Mouse (Mus musculus) layer of hippocampus, postnatal 36 days (tissue): ENCODE measurements around the gene Dvl3. TPM values are rescaled to one million over a fixed set of nuclear protein-coding genes. Genes with fewer than 3 reads are reported as not detected.
A peak's percentile ranks its signal among the peaks of the same experiment; 100 is the strongest.
"Not testable (repeated sequence)": the region's sequence is repeated elsewhere in the genome, so short reads cannot be mapped to it uniquely, and the experiment has no call there.

ENCODE experiments used
- DNase-seq, 2 experiments: peaks; one replicate each; pipeline ENCODE4 v3.0.0; 2022
- total RNA-seq, 2 experiments: library from RNA; stranded (reverse); gene quantifications; 2 replicates each; pipeline ENCODE4 v1.2.3; 2021

Gene Dvl3
- 10 to 100 TPM; 57.1 to 64.4 TPM for total RNA-seq

- DNase-seq = peak; percentile 87 to 90
Observed at GRCm38 (mm10) chr16:20516726-20517201, at the start of gene Dvl3. TSS of gene Dvl3 (plus strand) at chr16:20516982.

GRCm38 (mm10) chr16:20470981-20471380, 45.8 kb upstream of the Dvl3 start:
- no peak for DNase-seq

GRCm38 (mm10) chr16:20471686-20472085, 45.1 kb upstream of the Dvl3 start:
- no peak for DNase-seq

DNA sequence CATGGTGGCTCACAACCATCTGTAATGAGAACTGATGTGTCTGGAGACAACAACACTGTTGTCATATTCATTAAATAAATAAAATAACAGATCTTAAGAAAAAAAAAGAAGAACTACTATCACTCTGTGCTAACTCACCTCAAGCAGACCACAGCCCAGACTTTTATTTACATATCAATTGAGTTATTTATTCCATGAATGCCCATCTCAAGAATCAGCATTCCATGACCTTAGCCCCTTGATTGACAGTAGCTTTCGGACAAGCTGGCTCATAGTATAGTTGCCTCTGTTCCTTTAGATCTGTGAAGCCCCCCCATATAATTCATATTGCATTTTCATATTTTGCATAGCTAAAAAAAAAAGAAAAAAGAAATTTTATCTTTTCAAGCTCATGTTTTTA, 43.0 kb upstream of the Dvl3 start:
- no peak for DNase-seq

- DNase-seq = no peak
Observed at GRCm38 (mm10) chr16:20474211-20474610, 42.6 kb upstream of the Dvl3 start.

- DNase-seq = no peak
Observed at GRCm38 (mm10) chr16:20474786-20475185, 42.0 kb upstream of the Dvl3 start.

- no peak for DNase-seq
Observed at GRCm38 (mm10) chr16:20475335-20475734, 41.4 kb upstream of the Dvl3 start.

GRCm38 (mm10) chr16:20476857-20477256, 39.9 kb upstream of the Dvl3 start:
- DNase-seq = no peak

DNA sequence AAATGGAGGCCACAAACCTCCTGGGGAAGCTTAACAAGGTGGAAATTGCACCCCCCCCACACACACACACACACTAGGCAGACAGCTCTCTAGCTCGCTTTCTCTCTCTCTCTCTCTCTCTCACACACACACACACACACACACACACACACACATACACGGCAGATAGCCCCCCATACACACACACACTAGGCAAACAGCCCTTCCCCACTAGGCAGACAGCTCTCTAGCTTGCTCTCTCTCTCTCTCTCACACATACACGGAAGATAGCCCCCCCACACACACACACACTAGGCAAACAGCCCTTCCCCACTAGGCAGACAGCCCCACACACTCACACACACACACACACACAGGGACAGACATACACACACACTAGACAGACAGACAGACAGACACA, 39.5 kb upstream of the Dvl3 start:
- no peak for DNase-seq

DNA sequence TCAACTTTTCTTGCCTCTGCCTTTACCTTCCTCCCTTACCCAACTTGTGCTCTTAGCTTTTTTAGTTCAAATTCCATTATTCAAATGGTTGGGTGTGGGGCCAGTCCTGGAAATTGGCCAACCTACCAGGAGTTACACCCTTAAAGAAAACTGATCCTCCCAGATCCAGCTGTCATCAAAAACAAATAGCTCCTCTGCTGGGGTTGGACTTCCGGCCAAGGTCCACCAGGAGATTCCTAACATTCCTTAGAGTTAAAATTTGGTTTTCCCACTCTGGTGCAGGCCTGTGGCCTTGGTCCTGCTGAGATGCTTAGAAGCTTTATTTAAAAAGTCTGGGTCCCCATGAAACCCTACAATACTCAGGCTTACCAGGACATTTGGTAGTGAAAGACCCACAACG, 38.3 kb upstream of the Dvl3 start:
- DNase-seq = no peak

GRCm38 (mm10) chr16:20479026-20479760, 37.6 kb upstream of the Dvl3 start:
- not testable (repeated sequence) for DNase-seq

GRCm38 (mm10) chr16:20480115-20480514, 36.7 kb upstream of the Dvl3 start:
- no peak for DNase-seq

GRCm38 (mm10) chr16:20481746-20482145, 35.0 kb upstream of the Dvl3 start:
- DNase-seq = no peak

- not testable (repeated sequence) for DNase-seq
Observed at GRCm38 (mm10) chr16:20483716-20484115, 33.1 kb upstream of the Dvl3 start.

- no peak for DNase-seq
Observed at GRCm38 (mm10) chr16:20485061-20485460, 31.7 kb upstream of the Dvl3 start.

DNA sequence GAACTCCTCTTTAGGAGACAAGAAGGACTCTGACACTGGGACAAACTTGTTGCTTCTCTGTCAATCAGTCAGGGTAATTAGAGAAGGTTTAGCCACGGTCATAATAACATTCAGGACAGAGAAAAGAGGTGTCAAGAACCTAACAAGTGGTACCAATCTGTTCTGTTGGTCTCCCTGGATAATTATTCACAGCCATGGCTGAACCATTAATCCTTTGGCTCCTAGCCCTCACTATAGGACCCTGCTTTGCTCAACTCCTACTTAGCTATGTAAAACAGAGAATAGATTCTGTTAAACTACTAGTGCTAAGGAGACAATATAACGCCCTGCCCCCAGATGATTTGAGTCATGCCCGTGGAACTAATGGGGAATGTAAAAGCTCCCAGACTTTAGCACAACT, 30.7 kb upstream of the Dvl3 start:
- DNase-seq = no peak

- no peak for DNase-seq
Observed at GRCm38 (mm10) chr16:20488151-20488550, 28.6 kb upstream of the Dvl3 start.

DNA sequence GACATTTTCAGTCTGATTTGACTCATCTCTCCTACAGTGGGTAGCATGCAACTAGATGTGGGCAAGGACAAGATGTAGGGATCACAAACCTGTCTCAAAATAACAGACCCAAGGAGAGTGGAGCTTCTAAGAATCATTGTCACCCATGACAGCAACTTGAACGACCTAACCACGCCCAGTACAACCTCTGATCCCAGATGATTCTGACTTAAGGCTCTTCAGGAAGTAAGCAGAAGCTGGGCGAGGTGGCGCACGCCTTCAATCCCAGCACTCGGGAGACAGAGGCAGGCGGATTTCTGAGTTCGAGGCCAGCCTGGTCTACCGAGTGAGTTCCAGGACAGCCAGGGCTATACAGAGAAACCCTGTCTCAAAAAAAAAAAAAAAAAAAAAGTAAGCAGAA, 28.0 kb upstream of the Dvl3 start:
- DNase-seq = not testable (repeated sequence)

DNA sequence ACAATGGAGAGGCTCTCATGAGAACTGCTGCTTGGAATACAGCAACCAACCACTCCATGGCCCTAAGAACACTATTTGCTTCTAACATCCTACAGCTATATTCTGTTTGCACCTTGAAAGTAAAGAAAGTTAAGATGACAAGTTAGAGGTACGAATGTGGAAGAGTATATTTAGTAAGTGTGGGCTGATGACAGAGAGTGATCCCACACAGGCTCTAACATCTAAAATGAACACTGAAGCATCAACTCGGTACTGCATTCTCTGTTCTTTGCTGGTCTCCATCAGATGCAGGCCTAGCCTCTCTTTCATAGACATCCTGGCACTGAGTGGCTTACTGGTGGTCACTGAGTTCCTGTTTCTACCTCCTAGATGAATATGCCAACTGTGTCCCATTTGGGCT, 27.5 kb upstream of the Dvl3 start:
- no peak for DNase-seq

DNA sequence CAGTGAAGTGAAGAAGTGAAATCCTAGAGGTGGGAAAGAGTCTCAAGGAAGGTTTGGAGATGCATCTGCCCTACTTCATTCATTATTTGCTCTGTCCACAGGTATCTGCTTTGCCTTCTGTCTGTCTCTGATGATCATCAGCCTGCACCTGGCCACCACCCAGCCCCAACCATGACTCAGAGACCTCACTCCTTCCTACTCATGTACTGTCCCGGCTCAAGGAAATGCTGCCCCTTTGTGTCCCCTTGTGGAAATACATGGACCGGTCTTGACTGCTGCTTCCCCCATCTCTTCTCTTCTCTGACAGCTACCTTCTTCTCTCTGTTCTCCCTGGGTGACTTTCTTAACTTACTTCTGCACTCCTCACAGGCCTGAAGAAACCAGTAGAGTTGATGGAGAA, 26.2 kb upstream of the Dvl3 start:
- DNase-seq = no peak

DNA sequence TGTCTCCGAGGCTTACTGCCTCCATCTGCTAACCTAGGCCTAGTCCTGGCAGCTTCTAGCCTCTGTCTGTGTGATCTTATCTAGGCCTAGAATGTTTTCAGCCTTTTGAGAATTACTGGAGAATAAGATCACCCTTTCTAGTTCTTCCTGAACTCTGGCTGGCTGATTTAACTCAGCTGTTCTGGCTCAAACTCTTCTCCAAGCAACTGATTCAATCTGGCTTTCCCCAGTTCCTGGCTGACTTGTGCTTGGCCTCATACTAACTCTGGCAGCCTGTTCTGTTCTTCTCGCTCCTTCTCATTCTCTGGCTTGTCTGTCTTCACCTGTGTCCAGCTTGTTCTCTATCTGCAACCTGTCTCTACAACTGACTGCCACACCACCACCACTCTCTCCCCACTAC, 25.5 kb upstream of the Dvl3 start:
- no peak for DNase-seq

- DNase-seq = no peak
Observed at GRCm38 (mm10) chr16:20493452-20493851, 23.3 kb upstream of the Dvl3 start.

DNA sequence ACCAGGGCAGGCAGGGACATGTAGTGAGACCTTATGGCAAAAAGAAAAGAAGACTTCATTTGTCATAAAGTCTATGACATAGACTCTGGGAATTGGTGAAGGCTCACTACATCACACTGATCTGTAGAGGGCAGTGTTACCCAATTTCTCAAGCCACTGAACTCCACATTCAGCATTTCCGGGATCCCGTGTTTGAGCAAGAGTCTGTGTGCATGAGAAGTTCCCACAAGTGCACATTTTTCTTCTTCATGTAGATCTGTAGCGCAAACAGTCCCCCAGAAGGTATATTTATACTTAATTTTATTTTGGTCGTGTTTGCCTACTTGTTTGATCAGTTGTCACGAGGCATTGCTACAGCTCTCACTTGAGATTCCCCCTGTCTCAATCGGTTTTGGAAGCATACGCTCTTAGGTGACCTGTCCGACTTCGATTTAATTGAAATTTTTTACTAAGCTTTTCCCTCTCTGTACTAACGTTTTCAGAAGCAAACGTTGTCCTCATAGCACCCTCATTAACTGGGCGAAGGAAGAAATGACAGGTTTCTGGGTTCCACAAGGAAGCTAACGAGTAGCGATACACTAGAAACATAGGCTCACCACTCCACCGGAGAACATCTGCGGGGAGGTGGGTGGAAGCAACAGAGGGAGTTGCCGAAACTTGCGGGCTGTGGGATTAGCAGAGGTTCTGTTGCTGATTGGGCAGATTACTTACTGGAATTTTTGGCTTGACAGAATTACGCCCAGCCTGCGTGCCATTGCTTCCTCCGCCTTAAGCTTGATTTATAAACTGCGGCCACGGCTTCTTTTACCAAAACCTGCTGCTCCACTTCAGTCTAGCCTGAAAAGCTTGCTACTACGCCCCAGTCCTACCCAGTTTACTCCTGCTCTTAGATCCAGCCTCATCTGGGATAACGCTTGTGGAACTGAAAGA, 19.8 kb upstream of the Dvl3 start:
- DNase-seq = peak; percentile 38 to 47
